Mouse (Mus musculus) mouse trophoblast stem cell (cell line): ENCODE measurements around the gene Mettl8.

Experiments used
- in situ Hi-C, 2 experiments: fragments of 300-500 bp; cut with MseI, MboI; formaldehyde crosslinking; loops; 2 replicates in 1 of 2; 3 replicates in 1 of 2; pipeline ENCODE4 v1.15.1; 2025

Gene Mettl8

GRCm38 (mm10) chr2:71033987-71034386 is 21.4 kb downstream of the Mettl8 start:
- in situ Hi-C loops: loop anchor here in 1 of 2 experiments (25.0 kb wide), 2 partner anchors 247 to 322 kb away; no protein-coding TSS in a partner anchor

GRCm38 (mm10) chr2:71033014-71033413 is 22.4 kb downstream of the Mettl8 start:
- in situ Hi-C loops: loop anchor here in 1 of 2 experiments (25.0 kb wide), 2 partner anchors 246 to 321 kb away; no protein-coding TSS in a partner anchor

- in situ Hi-C loops: loop anchor here in 1 of 2 experiments (25.0 kb wide), 2 partner anchors 245 to 320 kb away; no protein-coding TSS in a partner anchor
Measured at GRCm38 (mm10) chr2:71031973-71032794, 23.2 kb downstream of the Mettl8 start.

GRCm38 (mm10) chr2:71030663-71031062 is 24.7 kb downstream of the Mettl8 start:
- in situ Hi-C loops: loop anchor here in 1 of 2 experiments (25.0 kb wide), 2 partner anchors 243 to 318 kb away; no protein-coding TSS in a partner anchor

GRCm38 (mm10) chr2:71027631-71028030 is 27.8 kb downstream of the Mettl8 start:
- in situ Hi-C loops: loop anchor here in 1 of 2 experiments (25.0 kb wide), 2 partner anchors 240 to 315 kb away; no protein-coding TSS in a partner anchor

GRCm38 (mm10) chr2:71026787-71027186 is 28.6 kb downstream of the Mettl8 start:
- in situ Hi-C loops: loop anchor here in 1 of 2 experiments (25.0 kb wide), 2 partner anchors 239 to 314 kb away; no protein-coding TSS in a partner anchor

- in situ Hi-C loops: loop anchor here in 1 of 2 experiments (25.0 kb wide), 2 partner anchors 238 to 313 kb away; no protein-coding TSS in a partner anchor
Measured at GRCm38 (mm10) chr2:71025576-71026315, 29.6 kb downstream of the Mettl8 start.

- in situ Hi-C loops: no loop called here
Measured at GRCm38 (mm10) chr2:71023986-71024385, 31.4 kb downstream of the Mettl8 start.

- in situ Hi-C loops: no loop called here
Measured at GRCm38 (mm10) chr2:71022991-71023390, 32.4 kb downstream of the Mettl8 start.

- in situ Hi-C loops: no loop called here
Measured at GRCm38 (mm10) chr2:71020674-71021073, 34.7 kb downstream of the Mettl8 start.

- in situ Hi-C loops: no loop called here
Measured at GRCm38 (mm10) chr2:71019704-71020375, 35.5 kb downstream of the Mettl8 start.

- in situ Hi-C loops: no loop called here
Measured at GRCm38 (mm10) chr2:71019277-71019676, 36.1 kb downstream of the Mettl8 start.

- in situ Hi-C loops: no loop called here
Measured at GRCm38 (mm10) chr2:71013521-71013920, 41.9 kb downstream of the Mettl8 start.

- in situ Hi-C loops: no loop called here
Measured at GRCm38 (mm10) chr2:71011816-71012215, 43.6 kb downstream of the Mettl8 start.

- in situ Hi-C loops: no loop called here
Measured at GRCm38 (mm10) chr2:71004354-71004753, 51.0 kb downstream of the Mettl8 start.

GRCm38 (mm10) chr2:71002509-71002908 is 52.9 kb downstream of the Mettl8 start:
- in situ Hi-C loops: no loop called here

GRCm38 (mm10) chr2:70998771-70999170 is 56.6 kb downstream of the Mettl8 start:
- in situ Hi-C loops: no loop called here

GRCm38 (mm10) chr2:70996438-70996837 is 58.9 kb downstream of the Mettl8 start:
- in situ Hi-C loops: no loop called here

GRCm38 (mm10) chr2:70995900-70996299 is 59.5 kb downstream of the Mettl8 start:
- in situ Hi-C loops: no loop called here

GRCm38 (mm10) chr2:70993740-70994139 is 61.6 kb downstream of the Mettl8 start:
- in situ Hi-C loops: no loop called here

- in situ Hi-C loops: no loop called here
Measured at GRCm38 (mm10) chr2:70992715-70993114, 62.7 kb downstream of the Mettl8 start.
